Mouse (Mus musculus): Measurements from ENCODE around the gene Pofut1. TPM values are rescaled to one million over a fixed set of nuclear protein-coding genes. Genes with fewer than 3 reads are reported as not detected.

Pofut1 gene
- polyA plus RNA-seq, 1 experiment from 2014 or later, result 7.4 TPM

- 98% methylated on average over 4 of the region's 4 CpGs for WGBS
- no peaks in the 10 kb centered on the region for H3K27me3 ChIP-seq
- H3K36me3 ChIP-seq, result peaks cover 66% of the 10 kb centered on the region
These were observed 77.1 kb downstream of the Pofut1 start for GRCm38 (mm10) chr2:153318408-153318807.

GRCm38 (mm10) chr2:153319036-153319643, 77.8 kb downstream of the Pofut1 start:
- no peak overlapping the region for H3K27ac ChIP-seq
- no peaks in the 10 kb centered on the region for H3K27me3 ChIP-seq
- 82% methylated on average over 8 of the region's 8 CpGs for WGBS
- no peaks in the 10 kb centered on the region for H3K9me3 ChIP-seq
- peaks cover 74% of the 10 kb centered on the region for H3K36me3 ChIP-seq
- ATAC-seq (ENCODE audit: insufficient number of reproducible peaks, insufficient read depth, low FRiP score, low TSS enrichment, low read depth), result no peak
- H3K9ac ChIP-seq (replicated peaks), result no peak overlapping the region
- H3K4me3 ChIP-seq (replicated peaks), result no peak overlapping the region
- H3K4me2 ChIP-seq, result no peak overlapping the region
- no peaks in the 10 kb centered on the region for H3K4me1 ChIP-seq (replicated peaks)

More at GRCm38 (mm10) chr2:153318408-153318807, 77.1 kb downstream of the Pofut1 start:
- H3K9ac ChIP-seq (replicated peaks), result no peak overlapping the region
- H3K27ac ChIP-seq, result no peak overlapping the region
- ATAC-seq (ENCODE audit: insufficient number of reproducible peaks, insufficient read depth, low FRiP score, low TSS enrichment, low read depth), result no peak
- no peaks in the 10 kb centered on the region for H3K4me1 ChIP-seq (replicated peaks)
- no peak overlapping the region for H3K4me3 ChIP-seq (replicated peaks)
- H3K9me3 ChIP-seq, result no peaks in the 10 kb centered on the region
- H3K4me2 ChIP-seq, result no peak overlapping the region

Other genes with a start within 250 kb of the Pofut1 start
- gene Pdrg1, start 226.1 kb upstream of the Pofut1 start, polyA plus RNA-seq (2016; fragmentation: Nextera tagmentation; extraction: Ambion mirVana), result 95.4 and 104 TPM in 2 replicates
- gene Xkr7, start 209.7 kb upstream of the Pofut1 start, polyA plus RNA-seq (2016; fragmentation: Nextera tagmentation; extraction: Ambion mirVana), result not detected in 2 replicates
- gene Ccm2l, start 175.6 kb upstream of the Pofut1 start, polyA plus RNA-seq (2016; fragmentation: Nextera tagmentation; extraction: Ambion mirVana), result 2.5 and 3.0 TPM in 2 replicates
- gene Hck, start 133.1 kb upstream of the Pofut1 start, polyA plus RNA-seq (2016; fragmentation: Nextera tagmentation; extraction: Ambion mirVana), result 2.9 and 3.9 TPM in 2 replicates
- 86.3 and 89.5 TPM in 2 replicates for gene Tm9sf4, start 80.2 kb upstream of the Pofut1 start, polyA plus RNA-seq (2016; fragmentation: Nextera tagmentation; extraction: Ambion mirVana)
- 10.3 and 11.9 TPM in 2 replicates for gene Tspyl3, start 16.1 kb upstream of the Pofut1 start, polyA plus RNA-seq (2016; fragmentation: Nextera tagmentation; extraction: Ambion mirVana)
- 13.3 and 16.6 TPM in 2 replicates for gene Plagl2, start 107 bp upstream of the Pofut1 start, polyA plus RNA-seq (2016; fragmentation: Nextera tagmentation; extraction: Ambion mirVana)
- 7.0 TPM in 2 replicates for gene Kif3b, start 49.9 kb downstream of the Pofut1 start, polyA plus RNA-seq (2016; fragmentation: Nextera tagmentation; extraction: Ambion mirVana)
- gene Asxl1, start 104.3 kb downstream of the Pofut1 start, polyA plus RNA-seq (2016; fragmentation: Nextera tagmentation; extraction: Ambion mirVana), result 18.9 and 26.8 TPM in 2 replicates